Mouse (Mus musculus): ENCODE data around the gene Tmem186. TPM values are rescaled to one million over a fixed set of nuclear protein-coding genes. Genes with fewer than 3 reads are reported as not detected.
A peak's percentile ranks its signal among the peaks of the same experiment; 100 is the strongest.

Tmem186 gene
- polyA plus RNA-seq, 1 experiment = 7.1 TPM

- peaks cover 44% of the 10 kb centered on the region for H3K4me1 ChIP-seq (ENCODE audit: control insufficient read depth, insufficient read depth, low read length)
- no peak for TF ChIP-seq CTCF (IDR thresholded peaks at IDR 0.05; ENCODE audit: low read depth, low read length)
- TF ChIP-seq POLR2A (IDR thresholded peaks at IDR 0.05; ENCODE audit: borderline replicate concordance, low read depth, low read length) = no peak
- no peak overlapping the region for H3K4me3 ChIP-seq (ENCODE audit: insufficient read depth, low read length)
- H3K27ac ChIP-seq (ENCODE audit: insufficient read depth, low read depth, low read length) = no peak overlapping the region
Measured at GRCm38 (mm10) chr16:8667814-8668213, 30.3 kb upstream of the Tmem186 start.

GRCm38 (mm10) chr16:8667261-8667660 is 29.7 kb upstream of the Tmem186 start:
- Histone ChIP-seq H3K4me1 (ENCODE audit: control insufficient read depth, insufficient read depth, low read length) (peaks cover 46% of the 10 kb centered on the region), H3K27ac (ENCODE audit: insufficient read depth, low read depth, low read length) (peak overlapping the region; percentile 58), H3K4me3 (ENCODE audit: insufficient read depth, low read length) (no peak overlapping the region)
- no peak for TF ChIP-seq POLR2A (IDR thresholded peaks at IDR 0.05; ENCODE audit: borderline replicate concordance, low read depth, low read length)
- no peak for TF ChIP-seq CTCF (IDR thresholded peaks at IDR 0.05; ENCODE audit: low read depth, low read length)

- peaks cover 46% of the 10 kb centered on the region for H3K4me1 ChIP-seq (ENCODE audit: control insufficient read depth, insufficient read depth, low read length)
Measured at GRCm38 (mm10) chr16:8666452-8666851, 28.9 kb upstream of the Tmem186 start.

GRCm38 (mm10) chr16:8665367-8665766 is 27.9 kb upstream of the Tmem186 start:
- Histone ChIP-seq H3K4me3 (ENCODE audit: insufficient read depth, low read length) (no peak overlapping the region), H3K4me1 (ENCODE audit: control insufficient read depth, insufficient read depth, low read length) (peaks cover 40% of the 10 kb centered on the region), H3K27ac (ENCODE audit: insufficient read depth, low read depth, low read length) (no peak overlapping the region)
- TF ChIP-seq POLR2A (IDR thresholded peaks at IDR 0.05; ENCODE audit: borderline replicate concordance, low read depth, low read length) (no peak), CTCF (IDR thresholded peaks at IDR 0.05; ENCODE audit: low read depth, low read length) (no peak)

More at GRCm38 (mm10) chr16:8666452-8666851, 28.9 kb upstream of the Tmem186 start:
- Histone ChIP-seq H3K27ac (ENCODE audit: insufficient read depth, low read depth, low read length) (peak overlapping the region; percentile 58), H3K4me3 (ENCODE audit: insufficient read depth, low read length) (no peak overlapping the region)
- no peak for TF ChIP-seq CTCF (IDR thresholded peaks at IDR 0.05; ENCODE audit: low read depth, low read length)
- no peak for TF ChIP-seq POLR2A (IDR thresholded peaks at IDR 0.05; ENCODE audit: borderline replicate concordance, low read depth, low read length)

- TF ChIP-seq CTCF (IDR thresholded peaks at IDR 0.05; ENCODE audit: low read depth, low read length) (no peak), POLR2A (IDR thresholded peaks at IDR 0.05; ENCODE audit: borderline replicate concordance, low read depth, low read length) (no peak)
- Histone ChIP-seq H3K4me1 (ENCODE audit: control insufficient read depth, insufficient read depth, low read length) (peaks cover 33% of the 10 kb centered on the region), H3K27ac (ENCODE audit: insufficient read depth, low read depth, low read length) (no peak overlapping the region), H3K4me3 (ENCODE audit: insufficient read depth, low read length) (no peak overlapping the region)
Measured at GRCm38 (mm10) chr16:8663606-8664539, 26.4 kb upstream of the Tmem186 start.

GRCm38 (mm10) chr16:8663022-8663421 is 25.5 kb upstream of the Tmem186 start:
- no peak overlapping the region for H3K27ac ChIP-seq (ENCODE audit: insufficient read depth, low read depth, low read length)

GRCm38 (mm10) chr16:8658764-8659163 is 21.3 kb upstream of the Tmem186 start:
- no peak overlapping the region for H3K27ac ChIP-seq (ENCODE audit: insufficient read depth, low read depth, low read length)
- no peak overlapping the region for H3K4me3 ChIP-seq (ENCODE audit: insufficient read depth, low read length)
- TF ChIP-seq POLR2A (IDR thresholded peaks at IDR 0.05; ENCODE audit: borderline replicate concordance, low read depth, low read length) = no peak
- TF ChIP-seq CTCF (IDR thresholded peaks at IDR 0.05; ENCODE audit: low read depth, low read length) = no peak
- peaks cover 8% of the 10 kb centered on the region for H3K4me1 ChIP-seq (ENCODE audit: control insufficient read depth, insufficient read depth, low read length)

More at GRCm38 (mm10) chr16:8663022-8663421, 25.5 kb upstream of the Tmem186 start:
- Histone ChIP-seq H3K4me3 (ENCODE audit: insufficient read depth, low read length) (no peak overlapping the region), H3K4me1 (ENCODE audit: control insufficient read depth, insufficient read depth, low read length) (peaks cover 31% of the 10 kb centered on the region)
- TF ChIP-seq CTCF (IDR thresholded peaks at IDR 0.05; ENCODE audit: low read depth, low read length) = no peak
- TF ChIP-seq POLR2A (IDR thresholded peaks at IDR 0.05; ENCODE audit: borderline replicate concordance, low read depth, low read length) = no peak

GRCm38 (mm10) chr16:8658349-8658748 is 20.8 kb upstream of the Tmem186 start:
- H3K4me3 ChIP-seq (ENCODE audit: insufficient read depth, low read length) = no peak overlapping the region
- peaks cover 8% of the 10 kb centered on the region for H3K4me1 ChIP-seq (ENCODE audit: control insufficient read depth, insufficient read depth, low read length)
- H3K27ac ChIP-seq (ENCODE audit: insufficient read depth, low read depth, low read length) = no peak overlapping the region
- no peak for TF ChIP-seq CTCF (IDR thresholded peaks at IDR 0.05; ENCODE audit: low read depth, low read length)

- Histone ChIP-seq H3K4me1 (ENCODE audit: control insufficient read depth, insufficient read depth, low read length) (no peaks in the 10 kb centered on the region), H3K27ac (ENCODE audit: insufficient read depth, low read depth, low read length) (no peak overlapping the region), H3K4me3 (ENCODE audit: insufficient read depth, low read length) (no peak overlapping the region)
- no peak for TF ChIP-seq CTCF (IDR thresholded peaks at IDR 0.05; ENCODE audit: low read depth, low read length)
- no peak for TF ChIP-seq POLR2A (IDR thresholded peaks at IDR 0.05; ENCODE audit: borderline replicate concordance, low read depth, low read length)
Measured at GRCm38 (mm10) chr16:8656256-8656655, 18.7 kb upstream of the Tmem186 start.

- H3K4me1 ChIP-seq (ENCODE audit: control insufficient read depth, insufficient read depth, low read length) = no peaks in the 10 kb centered on the region
- TF ChIP-seq POLR2A (IDR thresholded peaks at IDR 0.05; ENCODE audit: borderline replicate concordance, low read depth, low read length) = no peak
- no peak for TF ChIP-seq CTCF (IDR thresholded peaks at IDR 0.05; ENCODE audit: low read depth, low read length)
Measured at GRCm38 (mm10) chr16:8655599-8655998, 18.1 kb upstream of the Tmem186 start.

More at GRCm38 (mm10) chr16:8655599-8655998, 18.1 kb upstream of the Tmem186 start:
- Histone ChIP-seq H3K4me3 (ENCODE audit: insufficient read depth, low read length) (no peak overlapping the region), H3K27ac (ENCODE audit: insufficient read depth, low read depth, low read length) (no peak overlapping the region)

All from bone marrow macrophage, adult 2 months (primary cell).